Mouse (Mus musculus) central nervous system, embryonic 18 days (tissue): ENCODE measurements around the gene Poglut1. TPM values are rescaled to one million over a fixed set of nuclear protein-coding genes. Genes with fewer than 3 reads are reported as not detected.

Experiments
- polyA plus RNA-seq: library from polyadenylated mRNA; depleted of rRNA; stranded (reverse); fragments of >200 nt; gene quantifications from 2 replicates; pipeline ENCODE4 v1.2.3, GENCODE M21; 2012; rRNA removed

Gene Poglut1
- polyA plus RNA-seq: 53.7 and 56.0 TPM in 2 replicates

GRCm38 (mm10) chr16:38549479-38550396 lies at the start of gene Poglut1:
Gene Poglut1 (minus strand): TSS chr16:38550258.

GRCm38 (mm10) chr16:38558221-38558748 lies 8.2 kb upstream of the Poglut1 start, which contains the start of gene Tmem39a:
Gene Tmem39a (plus strand): TSS chr16:38558698.

GRCm38 (mm10) chr16:38522129-38523084 lies 27.7 kb downstream of the Poglut1 start, which contains the start of gene Timmdc1:
Gene Timmdc1 (minus strand): TSS chr16:38522663.

Other genes starting within 250 kb of the Poglut1 start
- gene Maats1, start 208.1 kb downstream of the Poglut1 start, polyA plus RNA-seq: 1.0 and 1.3 TPM in 2 replicates
- 82.8 and 82.9 TPM in 2 replicates for gene Cox17, start 203.3 kb downstream of the Poglut1 start, polyA plus RNA-seq
- gene Gm21987, start 203.2 kb downstream of the Poglut1 start, polyA plus RNA-seq: not detected in 2 replicates
- gene Popdc2, start 188.0 kb downstream of the Poglut1 start, polyA plus RNA-seq: 0.76 and 0.94 TPM in 2 replicates
- gene Pla1a, start 117.1 kb downstream of the Poglut1 start, polyA plus RNA-seq: 0.78 and 2.5 TPM in 2 replicates
- 61.2 and 64.9 TPM in 2 replicates for gene Adprh, start 97.6 kb downstream of the Poglut1 start, polyA plus RNA-seq
- 0.53 and 0.87 TPM in 2 replicates for gene Cd80, start 94.7 kb downstream of the Poglut1 start, polyA plus RNA-seq
- gene Timmdc1, start 27.6 kb downstream of the Poglut1 start, polyA plus RNA-seq: 16.5 and 18.9 TPM in 2 replicates
- gene Tmem39a, start 8.4 kb upstream of the Poglut1 start, polyA plus RNA-seq: 56.6 and 61.0 TPM in 2 replicates
- 4.1 and 4.5 TPM in 2 replicates for gene Arhgap31, start 163.0 kb upstream of the Poglut1 start, polyA plus RNA-seq
- gene B4galt4, start 192.0 kb upstream of the Poglut1 start, polyA plus RNA-seq: 21.4 and 21.6 TPM in 2 replicates